Mouse (Mus musculus): ENCODE data around the gene Exoc3. TPM values are rescaled to one million over a fixed set of nuclear protein-coding genes. Genes with fewer than 3 reads are reported as not detected.

The Exoc3 gene
- polyA plus RNA-seq, 1 experiment from 2014 or later = 82.3 TPM

GRCm38 (mm10) chr13:74147327-74147726 is 61.2 kb downstream of the Exoc3 start:
- Histone ChIP-seq H3K4me3 (ENCODE audit: low read depth, low read length) (no peak overlapping the region), H3K36me3 (ENCODE audit: control insufficient read depth, insufficient read depth, low read length) (no peaks in the 10 kb centered on the region), H3K27me3 (replicated peaks; ENCODE audit: control insufficient read depth, insufficient read depth, low read length) (no peaks in the 10 kb centered on the region), H3K27ac (replicated peaks; ENCODE audit: low read depth, low read length) (no peak overlapping the region), H3K9ac (ENCODE audit: low read depth, low read length) (no peak overlapping the region), H3K9me3 (ENCODE audit: control insufficient read depth, low read length) (no peaks in the 10 kb centered on the region), H3K4me2 (ENCODE audit: low read depth, low read length) (no peak overlapping the region), H3K4me1 (ENCODE audit: control insufficient read depth, insufficient read depth, low read length) (no peaks in the 10 kb centered on the region)
- 80% methylated on average over 2 of the region's 2 CpGs for WGBS
- ATAC-seq (ENCODE audit: low read depth) (no peak), DNase-seq (ENCODE audit: low spot score) (no peak)

- no peak overlapping the region for H3K4me2 ChIP-seq (ENCODE audit: low read depth, low read length)
- no peak overlapping the region for H3K27ac ChIP-seq (replicated peaks; ENCODE audit: low read depth, low read length)
- H3K9me3 ChIP-seq (ENCODE audit: control insufficient read depth, low read length) = no peaks in the 10 kb centered on the region
- H3K4me3 ChIP-seq (ENCODE audit: low read depth, low read length) = no peak overlapping the region
- H3K9ac ChIP-seq (ENCODE audit: low read depth, low read length) = no peak overlapping the region
- H3K36me3 ChIP-seq (ENCODE audit: control insufficient read depth, insufficient read depth, low read length) = no peaks in the 10 kb centered on the region
- H3K27me3 ChIP-seq (replicated peaks; ENCODE audit: control insufficient read depth, insufficient read depth, low read length) = no peaks in the 10 kb centered on the region
- 77% methylated on average over 3 of the region's 3 CpGs for WGBS
- H3K4me1 ChIP-seq (ENCODE audit: control insufficient read depth, insufficient read depth, low read length) = no peaks in the 10 kb centered on the region
- ATAC-seq (ENCODE audit: low read depth) = no peak
- DNase-seq (ENCODE audit: low spot score) = no peak
Measured at GRCm38 (mm10) chr13:74145983-74146622, 62.4 kb downstream of the Exoc3 start.

- Histone ChIP-seq H3K4me2 (ENCODE audit: low read depth, low read length) (no peak overlapping the region), H3K9ac (ENCODE audit: low read depth, low read length) (no peak overlapping the region), H3K27ac (replicated peaks; ENCODE audit: low read depth, low read length) (no peak overlapping the region), H3K27me3 (replicated peaks; ENCODE audit: control insufficient read depth, insufficient read depth, low read length) (no peaks in the 10 kb centered on the region), H3K4me1 (ENCODE audit: control insufficient read depth, insufficient read depth, low read length) (no peaks in the 10 kb centered on the region), H3K9me3 (ENCODE audit: control insufficient read depth, low read length) (no peaks in the 10 kb centered on the region), H3K36me3 (ENCODE audit: control insufficient read depth, insufficient read depth, low read length) (no peaks in the 10 kb centered on the region), H3K4me3 (ENCODE audit: low read depth, low read length) (no peak overlapping the region)
- ATAC-seq (ENCODE audit: low read depth) (no peak), DNase-seq (ENCODE audit: low spot score) (no peak)
- WGBS = 49% methylated on average over 7 of the region's 7 CpGs
Measured at GRCm38 (mm10) chr13:74144120-74144884, 64.2 kb downstream of the Exoc3 start.

- no peaks in the 10 kb centered on the region for H3K4me1 ChIP-seq (ENCODE audit: control insufficient read depth, insufficient read depth, low read length)
- no peak overlapping the region for H3K9ac ChIP-seq (ENCODE audit: low read depth, low read length)
- no peak overlapping the region for H3K27ac ChIP-seq (replicated peaks; ENCODE audit: low read depth, low read length)
- no peaks in the 10 kb centered on the region for H3K9me3 ChIP-seq (ENCODE audit: control insufficient read depth, low read length)
- no peak for ATAC-seq (ENCODE audit: low read depth)
- no peaks in the 10 kb centered on the region for H3K27me3 ChIP-seq (replicated peaks; ENCODE audit: control insufficient read depth, insufficient read depth, low read length)
- DNase-seq (ENCODE audit: low spot score) = no peak
- WGBS = 71% methylated on average over 3 of the region's 3 CpGs
- H3K4me3 ChIP-seq (ENCODE audit: low read depth, low read length) = no peak overlapping the region
- no peaks in the 10 kb centered on the region for H3K36me3 ChIP-seq (ENCODE audit: control insufficient read depth, insufficient read depth, low read length)
- no peak overlapping the region for H3K4me2 ChIP-seq (ENCODE audit: low read depth, low read length)
Measured at GRCm38 (mm10) chr13:74143282-74143681, 65.2 kb downstream of the Exoc3 start.

GRCm38 (mm10) chr13:74140793-74141192 is 67.7 kb downstream of the Exoc3 start:
- Histone ChIP-seq H3K36me3 (ENCODE audit: control insufficient read depth, insufficient read depth, low read length) (no peaks in the 10 kb centered on the region), H3K4me3 (ENCODE audit: low read depth, low read length) (no peak overlapping the region), H3K27ac (replicated peaks; ENCODE audit: low read depth, low read length) (no peak overlapping the region), H3K9ac (ENCODE audit: low read depth, low read length) (no peak overlapping the region), H3K4me2 (ENCODE audit: low read depth, low read length) (no peak overlapping the region), H3K9me3 (ENCODE audit: control insufficient read depth, low read length) (no peaks in the 10 kb centered on the region), H3K4me1 (ENCODE audit: control insufficient read depth, insufficient read depth, low read length) (no peaks in the 10 kb centered on the region), H3K27me3 (replicated peaks; ENCODE audit: control insufficient read depth, insufficient read depth, low read length) (no peaks in the 10 kb centered on the region)
- 91% methylated on average over 6 of the region's 6 CpGs for WGBS
- DNase-seq (ENCODE audit: low spot score) = no peak
- no peak for ATAC-seq (ENCODE audit: low read depth)

GRCm38 (mm10) chr13:74138906-74139647 is 69.5 kb downstream of the Exoc3 start:
- H3K9me3 ChIP-seq (ENCODE audit: control insufficient read depth, low read length) = no peaks in the 10 kb centered on the region
- WGBS = 82% methylated on average over 7 of the region's 7 CpGs
- ATAC-seq (ENCODE audit: low read depth) = no peak

GRCm38 (mm10) chr13:74129909-74130308 is 78.6 kb downstream of the Exoc3 start:
- no peak for ATAC-seq (ENCODE audit: low read depth)
- no peaks in the 10 kb centered on the region for H3K36me3 ChIP-seq (ENCODE audit: control insufficient read depth, insufficient read depth, low read length)
- H3K9ac ChIP-seq (ENCODE audit: low read depth, low read length) = no peak overlapping the region
- no peak for DNase-seq (ENCODE audit: low spot score)
- no peak overlapping the region for H3K27ac ChIP-seq (replicated peaks; ENCODE audit: low read depth, low read length)
- no peaks in the 10 kb centered on the region; the same call in 1 of the 2 replicates for H3K27me3 ChIP-seq (replicated peaks; ENCODE audit: control insufficient read depth, insufficient read depth, low read length)
- H3K4me3 ChIP-seq (ENCODE audit: low read depth, low read length) = no peak overlapping the region
- WGBS = 89% methylated on average over 6 of the region's 6 CpGs
- H3K4me2 ChIP-seq (ENCODE audit: low read depth, low read length) = no peak overlapping the region
- no peaks in the 10 kb centered on the region for H3K4me1 ChIP-seq (ENCODE audit: control insufficient read depth, insufficient read depth, low read length)
- no peaks in the 10 kb centered on the region for H3K9me3 ChIP-seq (ENCODE audit: control insufficient read depth, low read length)

More at GRCm38 (mm10) chr13:74138906-74139647, 69.5 kb downstream of the Exoc3 start:
- H3K36me3 ChIP-seq (ENCODE audit: control insufficient read depth, insufficient read depth, low read length) = no peaks in the 10 kb centered on the region
- no peaks in the 10 kb centered on the region for H3K4me1 ChIP-seq (ENCODE audit: control insufficient read depth, insufficient read depth, low read length)
- no peak overlapping the region for H3K27ac ChIP-seq (replicated peaks; ENCODE audit: low read depth, low read length)
- H3K27me3 ChIP-seq (replicated peaks; ENCODE audit: control insufficient read depth, insufficient read depth, low read length) = no peaks in the 10 kb centered on the region
- H3K9ac ChIP-seq (ENCODE audit: low read depth, low read length) = no peak overlapping the region
- no peak overlapping the region for H3K4me2 ChIP-seq (ENCODE audit: low read depth, low read length)
- DNase-seq (ENCODE audit: low spot score) = no peak
- no peak overlapping the region for H3K4me3 ChIP-seq (ENCODE audit: low read depth, low read length)

GRCm38 (mm10) chr13:74127571-74127970 is 81.0 kb downstream of the Exoc3 start:
- no peak for DNase-seq (ENCODE audit: low spot score)
- ATAC-seq (ENCODE audit: low read depth) = no peak
- 76% methylated on average over 7 of the region's 7 CpGs for WGBS
- Histone ChIP-seq H3K9me3 (ENCODE audit: control insufficient read depth, low read length) (no peaks in the 10 kb centered on the region), H3K9ac (ENCODE audit: low read depth, low read length) (no peak overlapping the region), H3K4me1 (ENCODE audit: control insufficient read depth, insufficient read depth, low read length) (no peaks in the 10 kb centered on the region), H3K27ac (replicated peaks; ENCODE audit: low read depth, low read length) (no peak overlapping the region), H3K4me3 (ENCODE audit: low read depth, low read length) (no peak overlapping the region), H3K4me2 (ENCODE audit: low read depth, low read length) (no peak overlapping the region), H3K36me3 (ENCODE audit: control insufficient read depth, insufficient read depth, low read length) (no peaks in the 10 kb centered on the region), H3K27me3 (replicated peaks; ENCODE audit: control insufficient read depth, insufficient read depth, low read length) (peaks cover 13% of the 10 kb centered on the region)

All from embryonic facial prominence, embryonic 14.5 days (tissue).